Mouse (Mus musculus) adipocyte (in vitro differentiated cells): ENCODE results near the gene Sp6.

Experiments used
- DNase-seq: peaks from one replicate; pipeline ENCODE4 v3.0.0-alpha.2; 2016; ENCODE audit warnings: low spot score

Sp6 gene

DNA sequence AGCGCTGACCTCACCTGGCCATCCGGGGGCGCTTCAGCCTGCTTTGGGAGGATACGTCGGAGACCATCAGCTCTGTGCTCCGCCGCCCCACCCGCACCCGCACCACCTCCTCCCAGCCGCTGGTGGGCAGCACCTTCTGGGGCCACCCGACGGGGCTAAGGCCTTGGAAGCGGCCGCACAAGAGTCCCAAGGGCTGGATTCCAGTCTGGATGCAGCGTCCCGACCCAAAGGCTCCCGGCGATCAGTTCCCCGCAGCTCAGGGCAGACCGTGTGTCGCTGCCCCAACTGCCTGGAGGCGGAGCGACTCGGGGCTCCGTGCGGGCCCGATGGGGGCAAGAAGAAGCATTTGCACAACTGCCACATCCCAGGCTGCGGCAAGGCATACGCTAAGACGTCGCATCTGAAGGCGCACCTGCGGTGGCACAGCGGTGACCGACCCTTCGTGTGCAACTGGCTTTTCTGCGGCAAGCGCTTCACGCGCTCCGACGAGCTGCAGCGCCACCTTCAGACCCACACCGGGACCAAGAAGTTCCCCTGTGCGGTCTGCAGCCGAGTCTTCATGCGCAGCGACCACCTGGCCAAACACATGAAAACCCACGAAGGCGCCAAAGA, 8.8 kb downstream of the Sp6 start:
- DNase-seq, result no peak

DNA sequence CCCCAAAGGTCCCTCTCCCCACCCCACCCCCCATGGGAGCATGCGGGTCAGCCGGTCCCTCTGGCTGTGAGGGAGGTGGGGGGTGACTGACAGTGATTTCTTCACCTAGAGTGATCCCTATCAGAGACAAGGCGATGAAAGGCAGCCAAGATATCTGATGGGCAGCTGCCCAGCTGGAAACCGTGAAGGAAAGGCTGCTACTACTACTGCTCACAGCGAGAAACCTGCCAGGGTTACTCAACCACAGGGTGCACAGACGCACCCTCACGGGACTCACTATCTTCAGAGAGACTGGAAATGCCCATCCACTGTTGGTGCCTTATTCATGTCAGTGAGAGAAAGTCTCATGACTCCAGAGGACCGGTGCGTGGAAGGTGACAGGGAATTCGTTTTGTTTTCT, 11.8 kb downstream of the Sp6 start:
- peak; percentile 72 for DNase-seq

DNA sequence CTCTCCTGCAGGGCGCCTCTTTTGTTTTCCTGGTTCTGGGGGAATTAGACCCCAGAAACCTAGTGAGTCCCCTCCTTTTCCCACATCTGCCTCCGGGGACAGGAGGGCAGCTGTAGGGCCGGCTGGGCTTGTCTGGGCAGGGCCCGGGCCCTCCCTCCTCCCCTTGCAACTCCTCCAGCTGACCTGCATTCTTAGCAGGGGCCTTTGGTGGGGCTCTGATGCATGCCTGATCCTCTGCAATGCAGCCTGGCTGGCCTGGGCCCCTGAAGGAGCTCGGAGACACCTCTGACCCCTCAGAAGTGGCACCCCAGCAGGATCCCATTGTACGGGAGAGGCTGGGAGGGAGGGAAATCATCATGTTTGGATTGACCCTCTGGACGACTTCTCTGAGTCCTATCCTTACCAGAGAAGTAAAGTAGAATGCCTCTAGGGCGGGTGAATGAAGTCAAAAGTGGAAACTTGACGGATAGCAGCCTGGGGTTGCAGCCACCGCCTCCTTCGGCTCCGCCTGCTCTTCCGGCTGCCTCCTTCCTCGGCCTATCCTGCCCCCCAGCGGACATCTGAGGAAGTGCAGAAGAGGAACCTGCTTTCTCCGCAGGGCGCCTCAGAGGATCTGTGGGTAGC, 12.6 kb downstream of the Sp6 start:
- peak; percentile 88 for DNase-seq

DNA sequence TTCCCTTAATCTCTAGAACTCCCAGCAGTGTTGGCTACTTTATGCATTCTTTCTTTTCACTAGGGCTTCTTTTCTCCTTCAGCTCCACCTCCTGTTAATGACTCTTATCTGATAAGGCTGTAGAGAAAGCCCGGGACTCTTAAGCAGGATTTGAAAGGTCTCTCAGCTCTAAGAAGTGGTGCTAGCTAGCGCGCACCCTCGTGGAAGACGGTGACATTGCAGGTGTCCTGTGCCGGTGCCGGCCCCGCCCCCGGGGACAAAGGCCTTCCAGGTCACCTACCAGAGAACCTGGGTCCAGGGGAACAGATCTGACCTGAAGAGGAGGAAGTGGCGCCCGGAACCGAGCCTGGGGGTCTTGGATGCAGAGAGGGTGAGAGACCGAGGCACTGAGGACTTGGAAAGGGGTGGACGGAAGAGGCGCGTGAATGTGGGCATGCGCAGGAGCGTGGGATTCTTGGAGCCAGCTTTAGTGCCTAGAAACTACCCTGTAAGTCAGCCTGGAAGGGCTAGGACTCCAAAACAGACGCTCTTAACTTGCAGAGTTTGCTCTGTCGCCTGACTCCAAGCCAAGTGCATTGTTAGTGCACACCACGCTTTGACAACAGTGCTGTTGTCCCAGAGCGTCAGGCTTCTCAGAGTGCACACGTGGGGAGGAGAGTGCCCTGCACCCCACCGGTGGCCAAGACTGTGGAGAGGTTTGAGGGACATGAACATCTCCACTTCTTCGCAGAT, 16.7 kb downstream of the Sp6 start, which contains the start of gene Scrn2:
Gene Scrn2 (plus strand): TSS at position 253 of the 732 bp plus-strand sequence.
- DNase-seq, result peak; percentile 84

DNA sequence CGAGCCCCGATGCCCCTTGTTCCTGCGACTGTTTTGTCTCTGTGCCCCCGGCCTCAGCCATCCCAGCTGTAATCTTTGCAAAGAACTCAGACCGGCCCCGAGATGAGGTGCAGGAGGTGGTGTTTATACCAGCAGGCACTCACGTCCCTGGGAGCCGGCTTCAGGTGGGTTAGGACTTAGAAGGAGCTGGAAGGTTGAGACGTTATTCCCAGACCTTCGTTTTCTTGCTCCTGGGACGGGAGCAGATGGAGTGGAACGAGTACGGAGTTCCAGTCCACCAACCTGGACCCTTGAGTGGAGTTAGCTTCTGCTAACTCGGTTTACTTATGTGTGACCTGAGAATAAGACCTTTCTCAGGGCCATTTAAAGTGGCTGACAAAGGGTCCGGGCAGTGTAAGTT, 17.2 kb downstream of the Sp6 start:
- no peak for DNase-seq

DNA sequence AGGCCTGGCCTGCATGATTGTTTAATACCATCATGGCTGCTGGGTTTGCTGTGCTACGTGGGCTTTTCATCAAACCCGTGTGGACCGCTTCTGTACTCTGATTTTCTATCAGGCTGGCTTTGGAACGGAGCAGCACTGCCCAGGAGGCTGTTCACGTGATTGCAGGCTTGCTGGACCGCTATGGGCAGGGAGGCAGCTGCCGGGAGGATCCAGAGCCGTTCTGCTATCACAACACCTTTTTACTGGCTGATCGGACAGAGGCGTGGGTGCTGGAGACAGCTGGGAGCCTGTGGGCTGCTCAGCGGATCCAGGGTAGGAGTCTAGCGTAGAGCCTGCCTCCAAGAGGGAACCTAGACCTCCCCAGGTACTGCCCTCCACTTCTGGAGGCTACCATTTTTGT, 18.8 kb downstream of the Sp6 start:
- DNase-seq, result no peak

DNA sequence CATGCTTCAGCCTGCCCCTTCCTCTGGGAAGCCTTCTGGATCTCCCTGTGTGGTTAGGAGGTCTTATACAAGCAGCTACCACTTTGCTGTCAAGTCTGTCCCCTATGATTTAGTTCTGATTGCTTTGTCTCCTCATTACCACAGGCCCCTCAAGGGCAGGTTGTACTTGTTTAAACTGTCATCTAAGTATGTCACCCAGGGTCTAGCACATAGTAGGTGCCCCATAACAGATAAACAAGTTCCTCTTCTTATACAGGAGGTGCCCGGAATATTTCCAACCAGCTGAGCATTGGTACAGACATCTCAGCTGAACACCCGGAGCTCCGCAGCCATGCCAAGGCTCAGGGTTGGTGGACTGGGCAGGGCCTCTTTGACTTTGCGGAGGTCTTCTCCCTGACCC, 19.3 kb downstream of the Sp6 start:
- DNase-seq, result no peak

DNA sequence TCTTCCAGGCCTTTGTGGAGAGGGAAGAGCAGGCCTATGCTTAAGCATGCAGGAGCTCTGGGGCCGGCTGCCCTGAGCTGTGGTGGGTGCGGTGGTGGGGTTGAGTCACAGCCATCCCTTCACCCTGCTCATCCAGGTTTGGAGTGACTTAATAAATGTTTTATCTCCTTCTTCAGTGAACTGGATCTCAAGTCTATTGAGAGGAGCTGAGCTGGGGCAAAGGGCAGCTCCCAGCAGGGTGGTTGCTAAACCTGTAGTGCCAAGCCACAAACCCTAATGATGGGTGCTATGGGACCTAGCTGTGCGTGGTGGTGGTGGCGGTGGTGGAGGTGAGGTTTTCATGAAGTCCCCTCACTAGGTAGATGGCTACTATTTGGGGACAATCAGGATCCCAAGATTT, 20.6 kb downstream of the Sp6 start:
- no peak for DNase-seq

DNA sequence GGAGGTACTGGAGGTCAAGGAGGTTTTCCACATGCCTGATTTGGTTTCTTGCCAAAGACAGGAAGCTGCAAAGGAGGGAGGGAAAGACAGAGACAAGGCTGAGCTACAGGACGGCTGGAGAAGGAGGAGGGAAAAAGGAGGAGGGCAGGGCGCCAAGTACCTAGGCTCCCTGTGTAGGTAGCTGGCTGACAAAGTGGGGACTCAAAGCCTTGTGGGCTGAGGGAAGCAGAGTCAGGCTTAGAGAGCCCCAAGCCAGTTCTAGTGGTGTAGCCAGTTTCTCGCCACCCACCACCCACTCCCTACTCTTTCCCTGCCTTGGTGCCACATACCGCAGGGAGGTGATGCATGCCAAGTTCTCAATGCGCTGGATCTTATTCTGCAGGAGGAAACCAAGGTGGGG, 22.9 kb downstream of the Sp6 start:
- DNase-seq, result no peak

DNA sequence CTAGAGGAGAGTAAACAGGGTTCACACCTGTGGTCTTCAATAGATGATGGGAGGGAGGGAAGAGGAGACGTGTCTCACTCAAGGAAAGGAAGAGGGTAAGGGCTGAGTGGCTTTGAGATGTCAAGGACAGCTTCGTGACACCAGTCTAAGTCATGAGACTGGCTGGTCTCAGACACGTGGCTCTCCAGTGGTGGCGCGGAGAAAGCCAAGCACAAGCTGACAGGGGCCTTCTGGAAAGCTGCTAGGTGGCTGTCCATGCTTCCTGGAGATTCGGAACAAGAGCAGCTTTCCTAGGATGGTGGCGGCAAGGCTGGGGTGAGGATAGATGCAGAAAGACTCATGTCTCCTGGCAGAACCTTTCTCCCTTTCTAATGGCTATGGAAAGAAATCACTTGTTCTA, 25.7 kb downstream of the Sp6 start:
- DNase-seq, result no peak

DNA sequence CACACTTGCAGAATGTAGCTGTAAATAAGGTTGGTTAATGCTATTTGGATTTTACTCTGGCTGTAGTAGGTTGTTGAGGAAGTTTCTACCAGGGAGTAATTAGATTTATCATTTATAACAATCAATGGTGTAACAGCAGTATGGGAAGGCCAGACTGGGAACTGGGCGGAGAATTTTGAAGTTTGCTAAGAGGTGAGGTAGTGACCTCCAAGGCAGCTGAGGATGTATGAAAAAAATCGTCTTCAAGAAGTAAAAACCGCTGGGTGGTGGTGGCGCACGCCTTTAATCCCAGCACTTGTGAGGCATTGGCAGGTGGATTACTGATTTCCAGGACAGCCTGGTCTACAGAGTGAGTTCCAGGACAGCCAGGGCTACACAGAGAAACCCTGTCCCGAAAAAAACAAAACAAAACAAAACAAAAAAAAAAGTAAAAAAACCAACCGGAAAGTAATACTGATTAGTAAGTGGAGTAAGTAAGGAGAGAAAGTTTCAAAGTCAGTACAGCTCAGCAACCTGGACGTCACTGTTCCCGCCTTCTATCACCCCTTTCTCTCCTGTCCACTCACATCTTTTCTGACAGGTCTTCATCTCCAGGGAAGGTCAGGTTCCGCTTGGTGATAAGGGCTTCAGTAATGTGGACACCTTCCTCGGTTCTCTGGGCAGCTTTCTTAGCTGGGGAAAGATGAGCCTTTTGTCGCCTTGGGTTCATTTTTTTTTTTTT, 27.3 kb downstream of the Sp6 start:
- DNase-seq, result no peak

DNA sequence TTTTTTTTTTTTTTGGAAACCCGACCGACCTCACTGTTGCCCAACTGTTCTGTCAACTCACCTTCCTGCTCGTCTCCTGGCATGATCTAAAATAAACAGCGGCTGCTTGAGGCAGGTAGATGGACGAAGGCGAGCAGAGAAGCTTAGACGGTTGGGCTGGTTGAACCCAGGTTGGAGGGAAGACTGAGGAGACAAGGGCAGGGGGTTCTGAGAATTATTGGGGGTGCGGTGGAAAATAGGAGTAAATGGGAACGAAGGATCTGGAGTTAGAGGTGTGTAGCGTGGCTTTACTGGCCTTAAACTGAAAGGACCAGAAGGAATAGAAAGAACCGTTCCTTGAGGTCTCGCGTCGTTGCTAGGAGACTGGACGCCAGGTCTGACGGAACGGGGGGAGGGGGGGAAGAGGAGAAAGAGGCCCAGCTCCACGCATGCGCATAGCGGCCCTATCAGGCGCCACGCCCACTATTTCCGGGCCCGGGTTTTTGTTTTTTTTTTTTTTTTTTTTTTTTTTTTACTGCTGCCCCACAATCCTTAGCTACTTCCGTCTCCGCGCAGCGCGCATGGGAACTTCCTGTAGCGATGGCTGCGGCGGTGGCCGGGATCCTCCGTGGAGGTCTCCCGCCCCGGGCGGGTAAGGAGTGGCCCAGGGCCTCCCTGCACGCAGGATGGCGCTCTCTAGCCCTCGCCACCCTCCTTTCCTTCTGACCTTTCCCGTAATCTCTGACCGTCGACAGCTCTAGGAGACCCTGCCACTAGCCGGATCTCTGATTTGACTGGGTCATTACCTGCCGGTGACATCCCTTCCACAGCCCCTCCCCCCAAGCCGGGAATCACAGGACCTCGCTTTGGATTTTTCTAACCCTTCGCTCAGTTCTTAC, 28.1 kb downstream of the Sp6 start, which contains the start of the genes Lrrc46 and Mrpl10:
Gene Lrrc46 (minus strand): TSS at position 386 of the 878 bp plus-strand sequence.
Gene Mrpl10 (plus strand): TSS at position 539 of the 878 bp plus-strand sequence.
- peak; percentile 88 for DNase-seq

DNA sequence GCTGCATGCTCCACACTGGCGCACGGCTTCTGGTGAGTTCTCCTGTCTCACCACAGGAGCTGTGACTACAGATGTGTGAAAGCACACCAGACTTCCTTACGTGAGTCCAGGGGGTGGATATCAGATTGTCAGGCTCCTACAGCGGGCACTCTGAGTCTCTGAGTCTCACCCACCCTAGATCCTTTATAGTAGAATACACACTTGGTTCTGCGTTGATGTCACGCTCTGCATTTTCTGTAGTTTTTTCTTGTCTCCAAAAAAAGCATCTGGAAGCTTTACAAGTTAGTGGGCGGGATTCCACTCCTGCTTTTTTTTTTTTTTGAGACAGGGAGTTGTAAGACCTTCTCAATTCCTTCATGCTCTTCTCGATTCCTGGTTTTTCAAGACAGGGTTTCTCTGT, 31.7 kb downstream of the Sp6 start:
- no peak for DNase-seq

DNA sequence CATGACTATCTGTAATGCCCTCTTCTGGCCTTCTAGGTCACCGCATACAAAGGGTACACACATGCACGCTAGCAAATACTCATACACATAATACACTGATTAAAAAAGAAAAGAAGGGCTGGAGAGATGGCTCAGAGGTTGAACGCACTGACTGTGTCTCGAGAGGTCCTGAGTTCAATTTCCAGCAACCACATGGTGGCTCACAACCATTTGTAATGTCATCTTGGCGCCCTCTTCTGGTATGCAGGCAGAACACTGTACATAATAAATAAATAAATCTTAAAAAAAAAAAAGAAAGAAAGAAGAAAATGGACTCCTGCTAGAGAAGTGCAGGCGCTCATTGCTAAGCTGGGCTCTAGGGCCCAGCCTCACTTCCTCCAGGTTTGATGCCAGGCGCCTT, 32.7 kb downstream of the Sp6 start:
- no peak for DNase-seq

DNA sequence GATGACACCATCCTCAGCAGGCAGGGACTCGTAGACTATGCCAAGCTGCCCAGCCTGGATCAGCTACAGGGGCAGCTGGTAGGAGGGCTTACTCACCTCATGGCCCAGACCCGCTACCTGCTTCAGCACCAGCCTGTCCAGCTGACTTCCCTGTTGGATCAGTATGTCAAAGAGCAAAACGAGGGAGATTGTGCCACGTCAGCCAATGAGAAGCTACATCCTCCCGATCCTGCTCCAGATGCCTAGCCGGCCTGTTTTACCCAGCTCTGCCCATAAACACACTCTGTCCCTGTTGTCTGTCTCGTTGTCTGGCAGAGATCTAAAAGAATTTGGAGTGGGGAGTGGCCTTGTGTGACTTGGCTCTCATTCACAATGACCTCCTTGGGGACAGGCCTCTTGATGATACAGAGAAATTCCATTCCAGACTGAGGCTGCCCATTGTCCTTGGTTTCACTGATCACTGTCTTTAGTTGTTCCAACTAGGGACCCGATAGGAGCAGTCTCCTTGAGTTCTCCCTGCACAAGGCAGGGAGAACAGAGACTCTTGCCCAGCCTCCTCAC, 35.0 kb downstream of the Sp6 start:
- peak; percentile 72 for DNase-seq

DNA sequence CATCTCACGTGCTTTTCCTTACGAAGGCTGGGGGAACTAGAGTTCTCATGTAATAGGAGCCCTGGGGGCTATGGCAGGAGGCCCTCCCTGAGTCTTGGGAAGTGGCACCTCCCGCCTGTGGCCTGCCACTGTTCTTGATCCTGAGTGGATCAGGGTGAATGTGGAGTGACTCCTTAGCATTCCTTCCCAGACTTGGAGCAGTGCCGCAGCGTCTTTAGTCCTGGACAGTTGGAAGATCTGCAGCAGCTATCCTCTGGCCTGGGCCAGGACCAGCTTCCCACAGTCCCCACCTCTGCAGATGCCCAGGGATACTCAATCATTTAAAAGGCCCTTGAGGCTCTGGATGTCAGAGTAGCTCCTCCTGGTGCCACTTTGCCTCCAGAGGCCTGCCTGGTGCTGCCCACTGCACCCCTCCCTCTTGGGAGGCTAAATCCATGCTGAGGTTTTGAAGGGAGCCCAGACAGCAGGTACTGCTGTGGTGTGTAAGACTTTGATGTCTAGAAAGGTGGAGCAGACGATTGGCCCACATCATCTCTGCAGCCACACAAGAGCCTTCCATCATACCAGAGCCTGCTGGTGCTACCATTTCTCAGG, 36.4 kb downstream of the Sp6 start:
- DNase-seq, result no peak

DNA sequence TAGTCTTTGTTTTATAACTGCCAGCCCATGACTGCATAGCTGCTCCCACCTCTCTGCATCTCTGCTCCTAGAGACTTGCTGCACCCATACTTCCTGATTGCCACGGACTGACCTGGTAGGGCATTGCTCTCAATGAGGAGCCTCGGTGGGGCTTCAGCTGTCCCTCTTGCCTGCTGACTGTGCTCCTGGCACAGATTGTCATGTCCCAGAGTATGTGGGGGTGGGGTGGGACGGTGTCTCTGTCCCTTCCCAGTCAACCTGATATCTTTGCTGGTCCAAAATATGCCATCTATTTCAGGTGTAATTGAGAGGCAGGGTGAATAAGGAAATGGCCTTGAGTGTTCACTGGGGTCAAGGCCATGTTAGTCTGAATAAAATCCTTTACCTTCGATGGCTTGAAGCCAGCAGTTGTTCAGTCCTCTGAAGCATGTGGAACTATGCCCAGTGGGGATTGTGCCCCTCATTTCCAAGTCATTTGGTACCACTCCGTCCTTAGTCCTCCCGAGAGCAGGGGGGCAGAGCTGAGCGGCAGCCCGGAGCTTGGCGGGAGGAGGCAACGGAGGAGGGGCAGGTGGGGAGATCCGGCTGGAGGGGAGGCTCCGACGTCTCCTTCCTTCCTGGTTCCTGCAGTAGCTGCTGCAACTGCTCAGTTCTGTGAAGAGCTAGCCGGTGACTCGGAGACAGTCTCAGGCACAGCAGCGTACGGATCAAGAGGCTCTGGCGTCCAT, 37.2 kb downstream of the Sp6 start, which contains the start of gene Osbpl7:
Gene Osbpl7 (plus strand): TSS at position 413 of the 728 bp plus-strand sequence.
- DNase-seq, result no peak

DNA sequence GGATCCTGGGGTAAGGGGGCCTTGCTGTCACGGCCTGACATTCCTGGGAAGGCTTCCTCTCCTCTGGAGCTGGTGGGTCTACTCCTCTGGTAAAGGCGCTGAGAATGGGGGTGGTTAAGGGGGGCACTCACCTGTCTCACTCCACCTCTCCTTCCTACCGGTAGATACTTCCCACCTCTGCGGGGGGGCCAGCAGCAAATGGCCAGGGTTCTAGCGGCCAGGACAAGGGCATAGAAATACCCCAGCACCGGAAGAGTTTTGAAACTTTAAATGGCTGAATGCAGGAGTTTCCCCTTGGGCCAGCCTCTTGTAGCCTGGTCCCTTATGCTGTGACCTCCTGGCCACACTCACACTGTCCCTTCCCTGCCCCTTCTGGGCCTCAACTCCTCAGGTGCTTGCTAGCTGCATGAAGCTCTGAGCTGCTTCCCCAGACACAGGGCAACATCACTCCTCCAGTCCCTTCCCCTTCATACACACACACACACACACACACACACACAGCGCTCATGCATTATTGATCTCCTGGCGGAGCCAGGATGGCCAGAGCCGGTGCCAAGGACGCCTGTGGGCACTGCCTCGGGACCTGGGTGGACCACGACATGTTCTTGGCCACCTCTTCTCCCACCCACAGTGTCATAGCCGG, 37.9 kb downstream of the Sp6 start:
- DNase-seq, result no peak

DNA sequence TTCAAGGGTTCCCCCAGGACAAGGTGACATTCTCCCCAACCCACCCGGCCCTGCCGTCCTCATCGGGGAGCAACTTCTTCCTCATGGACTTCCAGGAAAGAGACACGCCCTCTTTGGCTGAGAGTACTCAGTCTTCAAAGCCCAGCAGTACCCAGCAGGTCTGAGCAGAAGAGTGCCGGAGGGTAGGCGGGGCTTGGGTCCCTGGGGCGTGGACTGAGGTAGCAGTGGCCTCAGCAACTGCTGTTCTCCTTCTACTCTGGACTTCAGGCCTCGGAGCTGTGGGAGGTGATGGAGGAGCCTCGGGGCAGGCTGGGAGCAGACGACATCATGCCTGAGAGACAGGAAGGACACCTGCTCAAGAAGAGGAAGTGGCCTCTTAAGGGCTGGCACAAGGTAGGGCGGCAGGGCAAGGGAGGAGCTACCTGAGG, 39.0 kb downstream of the Sp6 start:
- no peak for DNase-seq
